Mouse (Mus musculus) kidney, adult 2 months (tissue): ENCODE measurements at regions not wholly inside any gene's neighbourhood (a gene's known extent, or its start where the extent isn't known, plus 50 kb on each side); places are given as distances from the start of the nearest gene placed in this dataset.

Source experiments
- CTCF ChIP-seq: fragments of 200-500 bp; conservative IDR thresholded peaks from 2 replicates; pipeline ENCODE4 v1.5.1; 2011; ENCODE audit warnings: low read depth, mild to moderate bottlenecking, control low read depth, low read length, moderate library complexity, mixed read lengths; ENCODE audit not compliant: insufficient read depth, insufficient read length
- POLR2A ChIP-seq: fragments of 200-500 bp; IDR thresholded peaks from one replicate; pipeline ENCODE4 v1.6.1; 2011; ENCODE audit warnings: low read depth, low read length, control low read depth

DNA sequence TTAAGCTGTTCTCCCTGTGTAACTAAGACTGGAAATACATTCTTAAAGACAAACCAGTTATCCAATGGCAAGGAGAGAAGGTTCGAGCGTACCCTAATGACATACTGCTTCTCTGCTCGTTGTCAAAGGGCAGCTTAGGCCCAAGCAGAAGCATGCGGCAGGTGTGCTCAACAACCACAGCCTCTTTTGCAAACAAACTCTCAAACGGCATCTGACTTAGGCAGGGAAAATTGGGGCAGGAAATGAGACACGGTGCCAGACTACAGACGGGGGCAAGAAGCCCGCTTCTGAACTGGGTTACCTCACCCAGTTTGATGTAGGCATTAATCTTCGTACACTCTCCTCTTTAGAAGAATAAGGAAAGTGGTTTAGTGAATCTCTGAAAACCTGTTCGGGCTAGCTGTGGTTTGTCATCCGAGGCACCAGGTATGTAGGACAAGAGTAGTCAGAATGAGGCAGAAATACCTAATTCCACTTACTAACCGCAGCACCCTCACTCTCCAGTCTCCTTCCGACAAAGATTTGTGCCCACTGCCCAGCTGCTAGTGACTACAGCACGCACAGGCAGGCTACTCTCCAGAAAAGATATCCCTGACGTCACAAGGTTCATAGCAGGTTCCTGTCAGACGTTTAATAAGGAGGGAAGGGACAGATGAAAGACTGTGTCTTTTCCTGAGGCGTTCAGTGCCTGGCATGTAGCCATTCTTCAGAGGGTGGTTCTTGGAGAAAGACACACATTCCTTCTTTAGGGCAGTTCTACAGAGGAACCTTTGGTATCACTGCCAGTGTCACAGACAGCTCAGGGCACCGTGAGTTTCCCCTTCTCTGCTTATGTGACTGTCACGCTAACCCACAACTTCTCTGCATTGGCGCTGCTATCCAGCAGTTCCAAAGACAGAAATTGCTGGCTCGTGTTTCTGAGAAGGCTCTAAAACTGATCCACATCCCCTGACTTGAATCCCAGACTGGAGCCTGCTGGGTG is 175.8 kb downstream of the Tmx1 start:
- TF ChIP-seq CTCF (no peak), POLR2A (no peak)
